Mouse (Mus musculus) lung, postnatal 0 days (tissue): Measurements from ENCODE around the gene Zic2.
"Not testable (repeated sequence)": the region's sequence is repeated elsewhere in the genome, so short reads cannot be mapped to it uniquely, and the experiment has no call there.

ENCODE experiments used
- CTCF ChIP-seq: IDR thresholded peaks from 2 replicates; pipeline ENCODE4 v1.5.1; 2016; ENCODE audit warnings: antibody characterized with exemption, mild to moderate bottlenecking
- EP300 ChIP-seq: IDR thresholded peaks from 2 replicates; pipeline ENCODE4 v1.6.1; 2016; ENCODE audit warnings: antibody characterized with exemption, mild to moderate bottlenecking, control low read depth

- not testable (repeated sequence) for TF ChIP-seq CTCF, EP300
These were observed 11.4 kb upstream of the Zic2 start for GRCm38 (mm10) chr14:122463734-122464341.
